Mouse (Mus musculus) adrenal gland, adult 2 months (tissue): ENCODE measurements around the gene Tmem132c. TPM values are rescaled to one million over a fixed set of nuclear protein-coding genes. Genes with fewer than 3 reads are reported as not detected.

Experiments used
- DNase-seq: peaks from one replicate; pipeline ENCODE4 v3.0.0; 2021
- polyA plus RNA-seq: library from polyadenylated mRNA; depleted of rRNA; stranded (reverse); fragments of >200 nt; gene quantifications from 2 replicates; pipeline ENCODE4 v1.2.3, GENCODE M21; 2012
- total RNA-seq, 2 experiments: library from RNA; stranded (reverse); gene quantifications; 2 replicates each; pipeline ENCODE4 v1.2.3; 2021

Tmem132c gene
- total and polyA plus RNA-seq, 3 experiments, result 0.43 to 1.5 (median 0.69) TPM

- DNase-seq, result no peak
Observed at GRCm38 (mm10) chr5:127609191-127609714, 367.6 kb downstream of the Tmem132c start.

- DNase-seq, result peak; percentile 78
Observed at GRCm38 (mm10) chr5:127610787-127611509, 369.3 kb downstream of the Tmem132c start.

- DNase-seq, result no peak
Observed at GRCm38 (mm10) chr5:127611881-127612280, 370.3 kb downstream of the Tmem132c start.

GRCm38 (mm10) chr5:127612397-127612796 is 370.8 kb downstream of the Tmem132c start:
- no peak for DNase-seq
